Mouse (Mus musculus) midbrain, postnatal 0 days (tissue): ENCODE measurements around the gene Icam4. TPM values are rescaled to one million over a fixed set of nuclear protein-coding genes. Genes with fewer than 3 reads are reported as not detected.
A peak's percentile ranks its signal among the peaks of the same experiment; 100 is the strongest.

ENCODE experiments used
- ATAC-seq: fragments of 200-750 bp; cut with Nextera tagmentation; 2 replicates; pipeline ENCODE4 v1.8.0; 2017; ENCODE audit warnings: moderate number of reproducible peaks, mild to moderate bottlenecking, moderate TSS enrichment, moderate library complexity; ENCODE audit not compliant: low FRiP score
- DNase-seq: peaks from one replicate; pipeline ENCODE4 v3.0.0-alpha.2; 2015; ENCODE audit warnings: low spot score
- H3K27ac ChIP-seq: fragments of 300-500 bp; sonication (generic); 2 replicates; pipeline ENCODE4 v1.5.1; 2014; ENCODE audit warnings: low read depth, mild to moderate bottlenecking, low read length, mixed read lengths
- H3K27me3 ChIP-seq: fragments of 300-500 bp; sonication (generic); 2 replicates; pipeline ENCODE4 v1.6.1; 2014; ENCODE audit warnings: low read length, control low read depth, mixed read lengths; ENCODE audit not compliant: insufficient read depth
- H3K36me3 ChIP-seq: fragments of 300-500 bp; sonication (generic); 2 replicates; pipeline ENCODE4 v1.6.1; 2014; ENCODE audit warnings: low read length, control low read depth, mixed read lengths; ENCODE audit not compliant: insufficient read depth
- H3K4me1 ChIP-seq: fragments of 300-500 bp; sonication (generic); 2 replicates; pipeline ENCODE4 v1.6.1; 2014; ENCODE audit warnings: mild to moderate bottlenecking, control low read depth, antibody characterized with exemption, low read length, mixed read lengths; ENCODE audit not compliant: insufficient read depth
- H3K4me2 ChIP-seq: fragments of 300-500 bp; sonication (generic); 2 replicates; pipeline ENCODE4 v1.6.1; 2014; ENCODE audit warnings: low read depth, mild to moderate bottlenecking, low read length, mixed read lengths; ENCODE audit not compliant: poor library complexity, severe bottlenecking
- H3K4me3 ChIP-seq: fragments of 300-500 bp; sonication (generic); 2 replicates; pipeline ENCODE4 v1.5.1; 2014; ENCODE audit warnings: low read depth, mild to moderate bottlenecking, low read length, moderate library complexity
- H3K9ac ChIP-seq: fragments of 300-500 bp; sonication (generic); replicated peaks from 2 replicates; pipeline ENCODE4 v1.6.1; 2014; ENCODE audit warnings: mild to moderate bottlenecking, low read length, moderate library complexity, mixed read lengths; ENCODE audit not compliant: poor library complexity, severe bottlenecking
- H3K9me3 ChIP-seq: fragments of 300-500 bp; sonication (generic); 2 replicates; pipeline ENCODE4 v1.6.1; 2016; ENCODE audit warnings: low read length, control low read depth
- CTCF ChIP-seq: IDR thresholded peaks from 2 replicates; pipeline ENCODE4 v1.5.1; 2016; ENCODE audit warnings: antibody characterized with exemption, mild to moderate bottlenecking
- WGBS: fragments of 180-500 bp; shearing (Covaris S2); extraction: QIAGEN DNeasy Blood & Tissue Kit; methylation state at CpG from one replicate; pipeline ENCODE4 v1.1.7; 2014; 5-methylcytosine and 5-hydroxymethylcytosine counted together
- polyA plus RNA-seq: library from polyadenylated mRNA; unstranded; fragments of >200 nt; fragmentation: Nextera tagmentation; extraction: Ambion mirVana; gene quantifications from 2 replicates; pipeline ENCODE4 v1.2.1, GENCODE M21; 2015
- total RNA-seq: library from RNA; depleted of rRNA; stranded (reverse); fragments of >200 nt; gene quantifications from 2 replicates; pipeline ENCODE4 v1.2.3, GENCODE M21; 2014; rRNA removed

Gene Icam4
- total RNA-seq (not detected in 2 replicates), polyA plus RNA-seq (0.30 TPM in 1 of 2 replicates, not detected in the other)

DNA sequence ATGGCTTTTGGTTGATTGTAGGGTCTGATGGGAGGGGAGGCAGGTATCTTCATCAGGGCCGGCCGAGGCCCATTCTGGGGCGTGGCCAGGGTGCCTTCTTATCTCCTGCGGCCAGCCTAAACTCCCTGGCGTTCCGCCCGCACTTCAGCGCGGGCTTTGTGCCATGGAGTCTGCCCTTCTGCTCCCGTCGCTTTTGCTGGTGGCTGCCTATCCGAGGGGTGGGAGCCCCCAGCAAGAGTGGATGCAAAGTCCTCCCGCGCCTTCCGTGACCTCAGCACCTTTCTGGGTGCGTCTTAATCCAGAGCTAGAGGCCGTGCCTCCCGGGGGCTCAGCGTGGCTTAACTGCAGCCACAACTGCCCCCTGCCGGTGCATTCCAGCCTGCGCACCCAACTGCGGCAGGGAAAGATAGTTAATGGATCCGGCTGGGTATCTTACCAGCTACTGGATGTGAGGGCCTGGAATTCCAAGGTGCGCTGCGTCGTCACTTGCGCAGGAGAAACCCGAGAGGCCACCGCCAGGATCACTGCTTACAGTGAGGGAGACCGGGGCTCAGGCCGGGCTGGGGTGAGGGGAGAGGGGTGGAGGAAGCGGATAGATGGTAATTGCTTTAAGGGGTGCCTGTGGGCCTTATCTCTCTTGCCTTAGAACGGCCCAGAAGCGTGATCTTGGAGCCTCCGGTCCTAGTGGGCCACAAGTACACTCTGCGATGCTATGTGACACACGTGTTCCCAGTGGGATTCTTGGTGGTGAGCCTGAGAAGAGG is at the start of gene Icam4:
Gene Icam4 (plus strand): TSS at position 83 of the 764 bp plus-strand sequence.
- Histone ChIP-seq H3K4me2 (peak within 1 kb of the TSS; percentile 44), H3K4me3 (peak within 1 kb of the TSS; percentile 20; the same call in 1 of the 2 replicates), H3K9ac (no peak within 1 kb of the TSS), H3K4me1 (peaks cover 18% of the 10 kb centered on the region; the same call in 1 of the 2 replicates), H3K36me3 (no peaks in the 10 kb centered on the region), H3K9me3 (no peaks in the 10 kb centered on the region), H3K27ac (no peak within 1 kb of the TSS), H3K27me3 (peaks cover 47% of the 10 kb centered on the region)
- 2% methylated on average over 37 of the region's 37 CpGs for WGBS
- ATAC-seq (no peak), DNase-seq (peak; percentile 46)
- TF ChIP-seq CTCF, result peak; percentile 81

DNA sequence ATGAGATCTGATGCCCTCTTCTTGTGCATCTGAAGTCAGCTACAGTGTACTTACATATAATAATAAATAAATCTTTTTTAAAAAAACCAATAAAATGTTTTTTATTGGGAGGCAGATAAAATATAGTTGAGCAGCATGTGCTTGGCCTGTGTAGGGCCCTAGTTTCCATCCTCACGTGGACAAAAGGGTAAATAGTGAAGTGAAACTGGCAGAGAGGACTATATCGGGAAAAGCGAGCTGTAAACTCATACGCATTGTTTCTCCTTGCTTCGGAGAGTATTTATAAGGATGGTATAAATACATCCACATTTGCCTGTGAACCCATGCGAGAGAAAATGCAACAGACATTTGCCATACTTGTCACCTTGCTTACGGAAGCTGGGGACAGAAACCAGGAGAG is 49.4 kb upstream of the Icam4 start:
- no peak for TF ChIP-seq CTCF
- Histone ChIP-seq H3K4me2 (no peak overlapping the region), H3K4me1 (no peaks in the 10 kb centered on the region), H3K27ac (no peak overlapping the region), H3K9ac (no peak overlapping the region), H3K4me3 (no peak overlapping the region), H3K9me3 (no peaks in the 10 kb centered on the region), H3K27me3 (0 out of 2 replicates have a peak, but pooled peaks cover 3% of the 10 kb centered on the region), H3K36me3 (no peaks in the 10 kb centered on the region)
- DNase-seq (no peak), ATAC-seq (no peak)
- 89% methylated on average over 7 of the region's 7 CpGs for WGBS

GRCm38 (mm10) chr9:20982171-20982570 is 47.0 kb upstream of the Icam4 start:
- Histone ChIP-seq H3K9ac (no peak overlapping the region), H3K4me2 (no peak overlapping the region), H3K36me3 (no peaks in the 10 kb centered on the region), H3K4me1 (no peaks in the 10 kb centered on the region), H3K27me3 (0 out of 2 replicates have a peak, but pooled peaks cover 3% of the 10 kb centered on the region), H3K4me3 (no peak overlapping the region), H3K9me3 (no peaks in the 10 kb centered on the region), H3K27ac (no peak overlapping the region)
- TF ChIP-seq CTCF, result no peak
- no peak for ATAC-seq
- no peak for DNase-seq
- 75% methylated on average over 3 of the region's 3 CpGs for WGBS

DNA sequence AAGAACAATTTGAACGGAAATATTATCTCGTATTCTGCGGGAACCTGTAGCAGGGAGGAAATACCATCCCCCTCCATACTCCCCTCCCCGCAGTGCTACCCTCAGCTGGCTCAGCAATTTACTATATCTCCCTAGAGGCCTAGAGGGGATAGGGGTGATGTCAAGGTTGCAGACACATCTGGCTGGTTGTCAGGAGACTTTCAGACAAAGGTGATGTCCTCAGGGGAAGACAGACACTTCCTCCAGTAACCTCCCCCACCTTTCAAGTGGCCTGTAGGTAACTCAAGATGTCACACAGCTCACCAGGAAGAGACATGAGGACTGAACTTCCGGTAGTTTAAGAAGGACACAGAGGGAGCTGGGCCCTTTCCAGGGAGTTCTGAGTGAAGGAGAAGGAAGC is 46.0 kb upstream of the Icam4 start:
- no peak for ATAC-seq
- WGBS, result 71% methylated on average over 5 of the region's 5 CpGs
- no peak overlapping the region for H3K9ac ChIP-seq

DNA sequence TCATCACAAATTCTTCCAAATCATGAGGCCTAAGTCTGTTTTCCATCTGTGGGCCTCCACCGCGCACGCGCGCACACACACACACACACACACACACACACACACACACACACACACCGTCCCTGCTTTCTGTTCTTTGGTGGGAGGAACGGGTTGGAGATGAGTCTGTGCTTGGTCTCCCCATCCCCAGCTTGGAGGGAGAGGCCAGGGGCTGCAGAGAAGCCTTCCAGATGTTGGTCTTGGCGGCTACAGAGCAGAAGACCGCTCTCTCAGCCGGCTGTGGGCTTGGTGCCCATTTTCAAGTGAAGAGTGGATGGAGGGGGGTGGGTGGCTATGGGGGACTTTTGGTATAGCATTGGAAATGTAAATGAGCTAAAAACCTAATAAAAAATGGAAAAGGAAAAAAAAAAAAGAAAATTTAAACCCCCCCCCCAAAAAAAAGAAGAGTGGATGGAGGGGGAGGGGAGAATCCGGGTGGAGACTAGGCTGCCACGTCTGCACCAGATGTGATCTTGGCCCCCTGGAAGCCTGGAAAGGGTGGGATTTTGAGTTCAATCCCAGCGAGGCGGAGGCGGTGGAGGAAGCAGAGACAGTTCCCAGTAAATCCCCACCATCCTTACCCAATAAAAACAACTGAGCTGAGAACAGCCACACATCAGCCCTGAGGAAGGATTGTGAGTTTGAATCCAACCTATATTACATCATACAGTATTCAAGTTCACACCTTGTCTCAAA is 42.1 kb upstream of the Icam4 start:
- H3K9me3 ChIP-seq, result no peaks in the 10 kb centered on the region
- H3K27me3 ChIP-seq, result no peaks in the 10 kb centered on the region
- no peaks in the 10 kb centered on the region for H3K4me1 ChIP-seq
- no peaks in the 10 kb centered on the region for H3K36me3 ChIP-seq
- TF ChIP-seq CTCF, result no peak
- DNase-seq, result no peak
- 65% methylated on average over 15 of the region's 15 CpGs for WGBS
- H3K9ac ChIP-seq, result no peak overlapping the region
- no peak overlapping the region for H3K4me2 ChIP-seq
- no peak overlapping the region for H3K27ac ChIP-seq
- H3K4me3 ChIP-seq, result no peak overlapping the region
- no peak for ATAC-seq

More for the DNA sequence above, 46.0 kb upstream of the Icam4 start:
- Histone ChIP-seq H3K27me3 (0 out of 2 replicates have a peak, but pooled peaks cover 3% of the 10 kb centered on the region), H3K36me3 (no peaks in the 10 kb centered on the region), H3K4me1 (no peaks in the 10 kb centered on the region), H3K4me2 (no peak overlapping the region), H3K9me3 (no peaks in the 10 kb centered on the region), H3K4me3 (no peak overlapping the region), H3K27ac (no peak overlapping the region)
- DNase-seq, result no peak
- TF ChIP-seq CTCF, result no peak

- H3K9ac ChIP-seq, result no peak overlapping the region
- TF ChIP-seq CTCF, result no peak
- no peak overlapping the region for H3K4me2 ChIP-seq
- no peak overlapping the region for H3K27ac ChIP-seq
- H3K4me1 ChIP-seq, result no peaks in the 10 kb centered on the region
- H3K9me3 ChIP-seq, result no peaks in the 10 kb centered on the region
- H3K4me3 ChIP-seq, result no peak overlapping the region
- DNase-seq (no peak), ATAC-seq (no peak)
- H3K36me3 ChIP-seq, result no peaks in the 10 kb centered on the region
- WGBS, result 23% methylated on average over 7 of the region's 7 CpGs
- no peaks in the 10 kb centered on the region for H3K27me3 ChIP-seq
Measured at GRCm38 (mm10) chr9:20987953-20988352, 41.2 kb upstream of the Icam4 start.
